In genomic region chr4:54469176-54469575, GRCm38 (mm10) we compare ENCODE assay signal across 33 mouse cellular contexts.
DNase-seq lines count a peak whose midpoint lies in the region; ATAC-seq and TF ChIP-seq lines count a peak whose summit lies in the region.
"Had no signal": no experiment of that assay in that cellular context is flagged by ENCODE, and none has a peak within 500 bp of the region (broad histone marks: within the 10 kb centered on the region; RNA-seq: fewer than 3 reads in every experiment).

No protein-coding gene starts in this region.

- H3K9ac ChIP-seq in forebrain, embryonic 15.5 days (replicated peaks), result no peak overlapping the region
- no peak overlapping the region for H3K9ac ChIP-seq in forebrain, embryonic 11.5 days (ENCODE audit: low read length)
- no peak overlapping the region for H3K9ac ChIP-seq in limb, embryonic 14.5 days (ENCODE audit: low read depth, low read length, severe bottlenecking)
- H3K9ac ChIP-seq: heart, embryonic 12.5 days; hindbrain, embryonic 13.5 days; liver, embryonic 13.5 days; midbrain, embryonic 12.5 days; neural tube, embryonic 13.5 days had no signal

- H3K4me1 ChIP-seq in forebrain, embryonic 15.5 days, result peaks cover 18% of the 10 kb centered on the region
- no peaks in the 10 kb centered on the region for H3K4me1 ChIP-seq in forebrain, embryonic 11.5 days (replicated peaks; ENCODE audit: control insufficient read depth, insufficient read depth, low read length)
- H3K4me1 ChIP-seq in limb, embryonic 14.5 days (ENCODE audit: control insufficient read depth, insufficient read depth, low read length), result peaks cover 18% of the 10 kb centered on the region; the same call in 1 of the 2 replicates
- H3K4me1 ChIP-seq: hindbrain, embryonic 13.5 days; liver, embryonic 13.5 days; midbrain, embryonic 12.5 days had no signal

- no peaks in the 10 kb centered on the region for H3K27me3 ChIP-seq in forebrain, embryonic 15.5 days
- no peaks in the 10 kb centered on the region for H3K27me3 ChIP-seq in forebrain, embryonic 11.5 days (ENCODE audit: control insufficient read depth, insufficient read depth, low read length)
- H3K27me3 ChIP-seq in limb, embryonic 14.5 days (ENCODE audit: control insufficient read depth, insufficient read depth, low read length), result no peaks in the 10 kb centered on the region
- H3K27me3 ChIP-seq: heart, embryonic 12.5 days; hindbrain, embryonic 13.5 days; liver, embryonic 13.5 days; midbrain, embryonic 12.5 days; neural tube, embryonic 13.5 days had no signal

- 82% methylated on average over 2 of the region's 2 CpGs for WGBS in forebrain, embryonic 15.5 days
- 73% methylated on average over 2 of the region's 2 CpGs for WGBS in forebrain, embryonic 11.5 days
- 28% methylated on average over 2 of the region's 2 CpGs for WGBS in limb, embryonic 14.5 days

- no peak overlapping the region for H3K4me2 ChIP-seq in forebrain, embryonic 15.5 days (replicated peaks)
- H3K4me2 ChIP-seq in forebrain, embryonic 11.5 days (ENCODE audit: low read depth, low read length, severe bottlenecking), result no peak overlapping the region
- H3K4me2 ChIP-seq in limb, embryonic 14.5 days (replicated peaks; ENCODE audit: low read depth, low read length, severe bottlenecking), result no peak overlapping the region
- H3K4me2 ChIP-seq: hindbrain, embryonic 13.5 days; liver, embryonic 13.5 days; midbrain, embryonic 12.5 days; neural tube, embryonic 13.5 days had no signal

- H3K4me3 ChIP-seq in forebrain, embryonic 15.5 days, result no peak overlapping the region
- H3K4me3 ChIP-seq in forebrain, embryonic 11.5 days (ENCODE audit: low read depth, low read length), result no peak overlapping the region
- no peak overlapping the region for H3K4me3 ChIP-seq in limb, embryonic 14.5 days (replicated peaks; ENCODE audit: low read length)
- H3K4me3 ChIP-seq: forebrain, embryonic 10.5 days; heart, adult 2 months; heart, embryonic 12.5 days; hindbrain, embryonic 13.5 days; liver, embryonic 13.5 days; midbrain, embryonic 12.5 days; neural tube, embryonic 13.5 days had no signal

- peak overlapping the region; percentile 76 for H3K27ac ChIP-seq in forebrain, embryonic 15.5 days (replicated peaks)
- H3K27ac ChIP-seq in forebrain, embryonic 11.5 days (ENCODE audit: low read depth, low read length), result no peak overlapping the region
- no peak overlapping the region for H3K27ac ChIP-seq in limb, embryonic 14.5 days (replicated peaks; ENCODE audit: low read depth, low read length)
- H3K27ac ChIP-seq: heart, adult 2 months; hindbrain, embryonic 13.5 days; kidney, postnatal 0 days; liver, embryonic 13.5 days; midbrain, embryonic 12.5 days; neural tube, embryonic 13.5 days; stomach, postnatal 0 days had no signal

- no peak for TF ChIP-seq POLR2A in limb, embryonic 14.5 days (IDR thresholded peaks at IDR 0.05; ENCODE audit: borderline replicate concordance, extremely low read depth, insufficient read depth, insufficient read length)

- no peak for DNase-seq in forebrain, embryonic 11.5 days (ENCODE audit: low spot score)
- peak; percentile 40 for DNase-seq in NIH3T3 (ENCODE audit: low read depth)
- DNase-seq in forelimb bud, embryonic 11.5 days (ENCODE audit: low read depth, low spot score), result peak; percentile 7
- peak; percentile 15 for DNase-seq in limb, embryonic 14.5 days (ENCODE audit: low spot score)
- no peak for DNase-seq in adrenal gland, adult (ENCODE audit: inconsistent age in 2 of 2, low spot score in 1 of 2)
- DNase-seq in lung, postnatal 4 days, result no peak
- no peak for DNase-seq in layer of hippocampus, postnatal 36 days
- DNase-seq: adrenal gland, adult 8-10 months; cerebellum, adult 2 months; cerebellum, postnatal 25 days; gastrocnemius, postnatal 25 days; heart, adult 2 months; heart, postnatal 4 days; kidney, adult 8-10 months; kidney, postnatal 4 days; left cerebral cortex, postnatal 4 days; liver, embryonic 13.5 days; lung, adult 18-20 months; right cerebral cortex, postnatal 25 days; spleen, adult 18-20 months; thymus, adult 18-20 months; thymus, postnatal 25 days had no signal

- H3K36me3 ChIP-seq in forebrain, embryonic 15.5 days, result no peaks in the 10 kb centered on the region
- no peaks in the 10 kb centered on the region for H3K36me3 ChIP-seq in forebrain, embryonic 11.5 days (ENCODE audit: control insufficient read depth, insufficient read depth, low read length)
- no peaks in the 10 kb centered on the region for H3K36me3 ChIP-seq in limb, embryonic 14.5 days (ENCODE audit: control insufficient read depth, insufficient read depth, low read length)
- H3K36me3 ChIP-seq: forebrain, embryonic 10.5 days; heart, embryonic 12.5 days; hindbrain, embryonic 13.5 days; liver, embryonic 13.5 days; midbrain, embryonic 12.5 days; neural tube, embryonic 13.5 days had no signal

- no peak for ATAC-seq in forebrain, embryonic 15.5 days (replicated peaks)
- no peak for ATAC-seq in forebrain, embryonic 11.5 days (replicated peaks; ENCODE audit: low FRiP score)
- ATAC-seq in limb, embryonic 14.5 days (ENCODE audit: low FRiP score, low read depth), result no peak
- ATAC-seq: activated CD4-positive, CD25-positive, alpha-beta regulatory T cell, adult 4 months; CD4-positive, CD25-positive, alpha-beta regulatory T cell, adult 4 months; lung, postnatal 0 days had no signal

- H3K9me3 ChIP-seq in forebrain, embryonic 15.5 days, result no peaks in the 10 kb centered on the region
- H3K9me3 ChIP-seq in forebrain, embryonic 11.5 days (ENCODE audit: control insufficient read depth, low read length), result no peaks in the 10 kb centered on the region
- H3K9me3 ChIP-seq in limb, embryonic 14.5 days (ENCODE audit: control insufficient read depth, low read length), result no peaks in the 10 kb centered on the region
- H3K9me3 ChIP-seq: forebrain, embryonic 10.5 days; heart, embryonic 12.5 days; hindbrain, embryonic 13.5 days; liver, embryonic 13.5 days; midbrain, embryonic 12.5 days; neural tube, embryonic 13.5 days had no signal

Comparison
In these comparisons a context has a peak if more than half of its experiments do, and no peak if none do; other contexts are left out.
1. DNase-seq: peak in NIH3T3 (single experiment), forelimb bud, embryonic 11.5 days (single experiment) and limb, embryonic 14.5 days (single experiment); none in forebrain, embryonic 11.5 days (single experiment), adrenal gland, adult (0 of 2), lung, postnatal 4 days (0 of 2) and layer of hippocampus, postnatal 36 days (0 of 2).